Mouse (Mus musculus) mouse embryonic stem cell (cell line): Measurements from ENCODE around the gene Zbed3.

Source experiments
- in situ Hi-C, 2 experiments: fragments of 300-500 bp; cut with MboI; formaldehyde crosslinking; loops; 1 replicate in 1 of 2; 3 replicates in 1 of 2; pipeline ENCODE4 v1.14.3; 2019 to 2020; ENCODE audit warnings: low sequenced_read_pairs in 2 of 2, low pct_unique_long_range_greater_than_20kb in 1 of 2, mixed read lengths in 1 of 2; ENCODE audit not compliant: unreplicated experiment in 1 of 2

Zbed3 gene

GRCm38 (mm10) chr13:95327345-95327741 lies 3.9 kb downstream of the Zbed3 start:
- in situ Hi-C loops: no loop called here

- in situ Hi-C loops: no loop called here
These were observed 5.4 kb downstream of the Zbed3 start for GRCm38 (mm10) chr13:95328767-95329166.

GRCm38 (mm10) chr13:95330507-95330906 lies 7.1 kb downstream of the Zbed3 start:
- in situ Hi-C loops: no loop called here

GRCm38 (mm10) chr13:95332086-95332899 lies 8.9 kb downstream of the Zbed3 start:
- in situ Hi-C loops: no loop called here

GRCm38 (mm10) chr13:95336122-95336677 lies 12.8 kb downstream of the Zbed3 start:
- in situ Hi-C loops: no loop called here

GRCm38 (mm10) chr13:95343470-95343869 lies 20.1 kb downstream of the Zbed3 start:
- in situ Hi-C loops: no loop called here

- in situ Hi-C loops: no loop called here
These were observed 22.5 kb downstream of the Zbed3 start for GRCm38 (mm10) chr13:95345869-95346268.

GRCm38 (mm10) chr13:95347018-95347696 lies 23.7 kb downstream of the Zbed3 start:
- in situ Hi-C loops: no loop called here

GRCm38 (mm10) chr13:95348476-95348875 lies 25.1 kb downstream of the Zbed3 start:
- in situ Hi-C loops: no loop called here

GRCm38 (mm10) chr13:95358223-95358622 lies 34.8 kb downstream of the Zbed3 start:
- in situ Hi-C loops: no loop called here

GRCm38 (mm10) chr13:95363440-95363839 lies 40.0 kb downstream of the Zbed3 start:
- in situ Hi-C loops: no loop called here

GRCm38 (mm10) chr13:95366356-95366755 lies 42.9 kb downstream of the Zbed3 start:
- in situ Hi-C loops: no loop called here

GRCm38 (mm10) chr13:95374701-95375553 lies 51.5 kb downstream of the Zbed3 start, which contains the start of gene Aggf1:
TSS of gene Aggf1 (minus strand) at chr13:95375352.
- in situ Hi-C loops: loop anchor here (25.0 kb wide), 1 partner anchor 337 kb away; no protein-coding TSS in a partner anchor

- in situ Hi-C loops: loop anchor here (25.0 kb wide), 1 partner anchor 337 kb away; no protein-coding TSS in a partner anchor
These were observed 52.1 kb downstream of the Zbed3 start for GRCm38 (mm10) chr13:95375554-95375914.

- in situ Hi-C loops: loop anchor here (25.0 kb wide), 1 partner anchor 336 kb away; no protein-coding TSS in a partner anchor
These were observed 53.4 kb downstream of the Zbed3 start for GRCm38 (mm10) chr13:95376689-95377289.

GRCm38 (mm10) chr13:95378696-95379095 lies 55.3 kb downstream of the Zbed3 start:
- in situ Hi-C loops: loop anchor here (25.0 kb wide), 1 partner anchor 334 kb away; no protein-coding TSS in a partner anchor

GRCm38 (mm10) chr13:95382418-95382817 lies 59.0 kb downstream of the Zbed3 start:
- in situ Hi-C loops: loop anchor here (25.0 kb wide), 1 partner anchor 330 kb away; no protein-coding TSS in a partner anchor
